Mouse (Mus musculus) lung, postnatal 0 days (tissue): Measurements from ENCODE around the gene Adora3. TPM values are rescaled to one million over a fixed set of nuclear protein-coding genes. Genes with fewer than 3 reads are reported as not detected.

Experiments
- ATAC-seq: fragments of 200-750 bp; cut with Nextera tagmentation; 2 replicates; pipeline ENCODE4 v1.8.0; 2017; ENCODE audit warnings: moderate library complexity
- DNase-seq: peaks from one replicate; pipeline ENCODE4 v3.0.0-alpha.2; 2016; ENCODE audit warnings: low spot score
- H3K27ac ChIP-seq: fragments of 300-500 bp; sonication (generic); 2 replicates; pipeline ENCODE4 v1.5.1; 2014; ENCODE audit warnings: antibody characterized with exemption, mild to moderate bottlenecking, low read length, mixed read lengths
- H3K27me3 ChIP-seq: fragments of 300-500 bp; sonication (generic); replicated peaks from 2 replicates; pipeline ENCODE4 v1.6.1; 2014; ENCODE audit warnings: low read length, mixed read lengths; ENCODE audit not compliant: insufficient read depth
- H3K36me3 ChIP-seq: fragments of 300-500 bp; sonication (generic); 2 replicates; pipeline ENCODE4 v1.6.1; 2014; ENCODE audit warnings: low read length, mixed read lengths; ENCODE audit not compliant: insufficient read depth
- H3K4me1 ChIP-seq: fragments of 300-500 bp; sonication (generic); 2 replicates; pipeline ENCODE4 v1.6.1; 2014; ENCODE audit warnings: antibody characterized with exemption, low read depth, low read length, mixed read lengths; ENCODE audit not compliant: insufficient read depth
- H3K4me2 ChIP-seq: fragments of 300-500 bp; sonication (generic); replicated peaks from 2 replicates; pipeline ENCODE4 v1.6.1; 2014; ENCODE audit warnings: low read depth, mild to moderate bottlenecking, low read length, moderate library complexity, mixed read lengths
- H3K4me3 ChIP-seq: fragments of 300-500 bp; sonication (generic); 2 replicates; pipeline ENCODE4 v1.5.1; 2014; ENCODE audit warnings: low read depth, low read length
- H3K9ac ChIP-seq: fragments of 300-500 bp; sonication (generic); replicated peaks from 2 replicates; pipeline ENCODE4 v1.6.1; 2014; ENCODE audit warnings: low read depth, mild to moderate bottlenecking
- H3K9me3 ChIP-seq: fragments of 300-500 bp; sonication (generic); 2 replicates; pipeline ENCODE4 v1.6.1; 2016; ENCODE audit warnings: low read length, mixed read lengths
- CTCF ChIP-seq: IDR thresholded peaks from 2 replicates; pipeline ENCODE4 v1.5.1; 2016; ENCODE audit warnings: antibody characterized with exemption, mild to moderate bottlenecking
- EP300 ChIP-seq: IDR thresholded peaks from 2 replicates; pipeline ENCODE4 v1.6.1; 2016; ENCODE audit warnings: antibody characterized with exemption, mild to moderate bottlenecking, control low read depth
- WGBS: fragments of 180-500 bp; shearing (Covaris S2); extraction: QIAGEN DNeasy Blood & Tissue Kit; methylation state at CpG from one replicate; pipeline ENCODE4 v1.1.7; 2014; 5-methylcytosine and 5-hydroxymethylcytosine counted together
- polyA plus RNA-seq: library from polyadenylated mRNA; unstranded; fragments of >200 nt; fragmentation: Nextera tagmentation; extraction: Ambion mirVana; gene quantifications from 2 replicates; pipeline ENCODE4 v1.2.1, GENCODE M21; 2015

Gene Adora3
- polyA plus RNA-seq, 1 experiment from 2014 or later: 0.82 TPM

DNA sequence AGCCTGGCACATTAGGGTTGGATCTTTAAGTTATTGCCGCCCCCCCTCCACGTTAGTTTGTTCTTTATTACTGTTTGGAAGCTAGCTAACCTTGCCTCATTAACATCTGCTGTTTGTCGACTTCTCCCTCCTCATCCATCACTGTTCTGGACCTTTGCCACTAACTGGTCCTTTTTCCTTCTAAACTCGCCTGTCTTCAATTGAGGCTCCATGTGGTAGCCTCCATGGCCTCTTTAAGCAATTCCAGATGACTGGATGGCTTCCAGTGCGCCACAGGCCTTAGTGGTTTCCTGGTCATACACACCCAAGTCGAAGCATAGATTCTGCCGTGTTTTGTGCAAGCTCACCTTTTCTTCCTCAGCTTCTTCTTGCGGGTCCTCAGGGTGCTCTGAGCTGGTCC lies 16.9 kb upstream of the Adora3 start:
- Histone ChIP-seq H3K36me3 (no peaks in the 10 kb centered on the region), H3K9me3 (no peaks in the 10 kb centered on the region), H3K27me3 (no peaks in the 10 kb centered on the region), H3K9ac (no peak overlapping the region), H3K4me2 (no peak overlapping the region), H3K4me3 (no peak overlapping the region), H3K4me1 (no peaks in the 10 kb centered on the region), H3K27ac (no peak overlapping the region)
- TF ChIP-seq EP300 (no peak), CTCF (no peak)
- no peak for ATAC-seq
- 58% methylated on average over 8 of the region's 8 CpGs for WGBS
- no peak for DNase-seq

DNA sequence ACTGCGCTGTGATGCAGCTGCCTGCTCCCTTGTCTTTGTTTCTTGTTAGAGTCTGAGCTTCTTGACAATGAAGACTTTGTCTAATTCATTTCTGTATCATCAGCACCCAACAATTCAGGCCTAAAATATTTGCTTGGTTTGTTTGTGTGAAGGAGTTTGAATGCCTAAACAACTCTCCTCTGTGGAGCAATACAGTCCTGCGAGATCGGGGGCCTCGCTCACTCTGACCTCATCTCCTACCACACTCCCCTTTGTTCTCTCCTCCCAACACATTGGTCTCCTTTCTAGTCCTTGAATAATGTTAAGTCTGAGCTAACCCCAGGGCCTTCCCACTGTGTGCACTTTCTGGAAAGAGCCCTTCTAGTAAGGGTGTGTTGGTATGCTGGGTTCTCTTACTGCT lies 15.9 kb upstream of the Adora3 start:
- H3K9me3 ChIP-seq: no peaks in the 10 kb centered on the region
- H3K4me3 ChIP-seq: no peak overlapping the region
- no peak overlapping the region for H3K9ac ChIP-seq
- TF ChIP-seq EP300: no peak
- TF ChIP-seq CTCF: no peak
- no peaks in the 10 kb centered on the region for H3K27me3 ChIP-seq
- DNase-seq: no peak
- H3K36me3 ChIP-seq: no peaks in the 10 kb centered on the region
- H3K4me2 ChIP-seq: no peak overlapping the region
- WGBS: 76% methylated on average over 4 of the region's 4 CpGs
- H3K4me1 ChIP-seq: no peaks in the 10 kb centered on the region
- no peak overlapping the region for H3K27ac ChIP-seq
- no peak for ATAC-seq

DNA sequence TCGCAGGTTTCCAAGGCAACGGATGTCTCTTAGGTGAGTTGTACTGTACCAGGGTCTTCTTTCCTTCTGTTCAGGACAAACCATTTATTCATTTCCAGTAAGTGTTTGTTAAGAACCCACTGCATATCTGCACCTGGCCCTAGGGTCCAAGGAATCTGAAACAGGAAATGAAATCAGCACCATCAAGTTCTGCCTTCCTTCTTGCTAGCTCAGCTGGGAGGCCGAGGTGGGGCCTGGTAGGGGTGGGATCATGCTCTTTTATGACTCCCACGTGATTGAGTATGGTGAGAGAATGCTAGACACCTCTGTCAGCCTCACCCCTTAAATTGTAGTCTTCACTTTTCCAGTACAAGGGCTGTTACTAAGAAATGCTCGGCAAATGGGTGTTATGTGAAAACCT lies 13.1 kb upstream of the Adora3 start:
- no peak overlapping the region for H3K4me2 ChIP-seq
- no peak overlapping the region for H3K27ac ChIP-seq
- no peak for DNase-seq
- TF ChIP-seq CTCF (no peak), EP300 (no peak)
- WGBS: 61% methylated on average over 5 of the region's 5 CpGs
- no peaks in the 10 kb centered on the region for H3K27me3 ChIP-seq
- H3K4me3 ChIP-seq: no peak overlapping the region
- H3K9ac ChIP-seq: no peak overlapping the region
- H3K9me3 ChIP-seq: no peaks in the 10 kb centered on the region
- no peak for ATAC-seq
- no peaks in the 10 kb centered on the region for H3K36me3 ChIP-seq
- no peaks in the 10 kb centered on the region for H3K4me1 ChIP-seq

DNA sequence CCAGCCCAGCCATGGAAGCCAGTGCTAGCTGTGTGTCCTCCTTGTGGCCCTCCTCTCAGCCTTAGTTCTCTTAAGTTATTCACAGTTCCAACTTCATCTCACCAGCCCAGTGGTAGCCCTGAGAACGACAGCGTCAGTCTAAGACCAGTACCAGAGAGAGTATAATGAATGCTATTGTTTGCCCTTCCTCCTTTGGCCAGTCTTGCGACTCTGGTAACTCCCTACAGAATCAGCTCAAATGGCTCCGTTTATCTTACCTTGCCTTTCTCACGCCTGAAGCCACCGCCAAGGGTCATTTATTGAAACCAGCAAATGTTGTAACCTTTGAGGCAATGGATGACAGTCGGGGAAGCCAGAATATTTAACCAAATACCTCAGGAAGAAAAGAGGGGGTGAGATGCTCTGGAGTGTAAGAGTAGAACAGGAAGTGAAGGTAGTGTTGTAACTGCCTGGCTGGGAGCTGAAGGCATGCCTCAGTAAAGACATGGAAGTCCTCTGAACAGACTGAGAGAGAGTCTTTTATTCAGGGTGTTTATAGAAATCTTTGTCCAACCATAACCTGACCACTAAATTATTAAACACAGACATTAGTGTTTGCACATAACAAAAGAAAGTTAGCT lies 8.8 kb upstream of the Adora3 start:
- no peaks in the 10 kb centered on the region for H3K27me3 ChIP-seq
- H3K36me3 ChIP-seq: no peaks in the 10 kb centered on the region
- no peak overlapping the region for H3K4me3 ChIP-seq
- no peaks in the 10 kb centered on the region for H3K9me3 ChIP-seq
- H3K4me1 ChIP-seq: no peaks in the 10 kb centered on the region
- no peak overlapping the region for H3K27ac ChIP-seq
- peak; percentile 19 for DNase-seq
- TF ChIP-seq CTCF (no peak), EP300 (no peak)
- no peak overlapping the region for H3K9ac ChIP-seq
- WGBS: 28% methylated on average over 7 of the region's 7 CpGs
- no peak overlapping the region for H3K4me2 ChIP-seq
- no peak for ATAC-seq

DNA sequence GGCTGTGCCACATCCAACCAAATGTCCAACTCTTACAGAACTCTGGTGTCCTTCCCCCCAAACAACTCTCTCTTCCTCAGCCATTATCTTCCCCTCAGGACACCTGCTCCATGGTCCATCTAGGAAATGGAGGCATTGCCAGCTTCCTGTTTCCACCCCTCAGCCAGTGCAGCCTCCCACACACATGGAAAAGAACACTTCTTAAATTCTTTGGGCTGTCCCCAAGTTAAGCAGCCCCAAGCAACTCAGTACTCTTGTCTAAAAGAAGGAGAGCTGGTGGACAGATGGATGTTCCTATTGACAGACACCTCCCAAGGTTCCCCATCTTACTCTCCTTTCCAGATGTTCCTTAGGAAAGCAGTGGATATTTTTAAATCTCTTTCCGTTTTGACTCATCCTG lies 6.5 kb upstream of the Adora3 start:
- DNase-seq (no peak), ATAC-seq (no peak)
- Histone ChIP-seq H3K4me1 (no peaks in the 10 kb centered on the region), H3K27me3 (no peaks in the 10 kb centered on the region), H3K9me3 (no peaks in the 10 kb centered on the region), H3K9ac (no peak overlapping the region), H3K27ac (no peak overlapping the region), H3K36me3 (no peaks in the 10 kb centered on the region), H3K4me2 (no peak overlapping the region), H3K4me3 (no peak overlapping the region)
- WGBS: 44% methylated on average over 1 of the region's 1 CpGs
- TF ChIP-seq CTCF (no peak), EP300 (no peak)

DNA sequence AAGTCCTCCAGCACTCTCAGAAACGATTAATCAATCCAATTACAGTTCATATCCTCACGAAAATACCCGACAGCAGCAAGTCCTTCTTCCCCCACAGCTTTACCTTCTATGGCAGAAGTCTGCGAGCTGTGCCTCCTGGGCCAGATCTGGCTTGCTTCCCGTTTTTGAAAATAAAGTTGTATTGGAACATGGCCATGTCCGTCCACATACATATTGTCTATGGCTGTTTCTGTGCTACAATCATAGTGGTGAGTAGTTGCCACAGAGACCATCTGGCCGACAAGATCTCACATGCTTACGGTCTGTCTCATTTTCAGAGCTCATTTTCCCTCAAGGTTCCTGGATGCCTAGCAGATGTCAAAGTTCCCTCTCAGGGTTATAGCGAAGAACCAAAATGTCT lies 5.5 kb upstream of the Adora3 start:
- H3K4me2 ChIP-seq: no peak overlapping the region
- no peak overlapping the region for H3K4me3 ChIP-seq
- TF ChIP-seq EP300 (no peak), CTCF (no peak)
- H3K36me3 ChIP-seq: no peaks in the 10 kb centered on the region
- H3K9ac ChIP-seq: no peak overlapping the region
- no peaks in the 10 kb centered on the region for H3K27me3 ChIP-seq
- no peak for ATAC-seq
- DNase-seq: no peak
- no peaks in the 10 kb centered on the region for H3K9me3 ChIP-seq
- H3K4me1 ChIP-seq: no peaks in the 10 kb centered on the region
- 51% methylated on average over 9 of the region's 9 CpGs for WGBS
- no peak overlapping the region for H3K27ac ChIP-seq

DNA sequence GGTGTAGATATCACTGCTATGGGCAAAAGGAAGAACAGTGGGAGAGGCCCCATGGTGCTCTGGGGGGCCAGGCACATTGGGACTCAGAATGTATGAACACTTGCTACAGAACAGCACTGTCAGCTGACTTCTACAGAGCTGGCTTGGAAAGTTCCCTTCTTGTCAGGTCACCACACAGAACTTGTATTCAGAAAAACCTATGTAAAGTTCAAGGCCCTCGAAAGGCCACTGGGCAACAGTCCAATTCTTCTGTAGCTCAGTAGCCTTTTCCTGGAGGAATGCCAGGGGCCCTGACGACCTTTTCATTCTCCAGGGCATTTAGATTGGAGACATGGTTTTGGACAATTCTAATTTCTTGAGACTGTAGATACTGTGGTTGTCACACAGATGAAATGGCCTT lies 2.5 kb upstream of the Adora3 start:
- no peak overlapping the region for H3K4me2 ChIP-seq
- H3K36me3 ChIP-seq: no peaks in the 10 kb centered on the region
- H3K27me3 ChIP-seq: no peaks in the 10 kb centered on the region
- 8% methylated on average over 2 of the region's 2 CpGs for WGBS
- TF ChIP-seq EP300 (no peak), CTCF (no peak)
- DNase-seq (no peak), ATAC-seq (no peak)
- no peak overlapping the region for H3K4me3 ChIP-seq
- no peak overlapping the region for H3K27ac ChIP-seq
- H3K9ac ChIP-seq: no peak overlapping the region
- peaks cover 7% of the 10 kb centered on the region; the same call in 1 of the 2 replicates for H3K4me1 ChIP-seq
- no peaks in the 10 kb centered on the region for H3K9me3 ChIP-seq
